ENCODE assay signal across 10 mouse cellular contexts in the genomic region with DNA sequence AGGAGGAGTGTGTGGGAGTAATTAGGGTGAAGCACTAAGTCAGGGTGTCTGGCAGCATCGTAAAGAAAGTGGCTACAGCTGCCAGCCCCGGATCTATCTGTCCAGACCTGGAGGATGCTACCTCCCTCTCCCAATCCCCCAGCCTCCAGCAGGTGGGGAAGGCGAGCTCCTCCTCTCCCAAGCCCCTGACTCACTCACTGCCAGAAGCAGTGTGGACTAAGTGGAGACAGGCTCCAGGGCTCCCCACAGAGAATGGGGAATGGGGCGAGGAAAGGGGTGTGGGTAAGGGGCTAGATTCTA. TPM values are rescaled to one million over a fixed set of nuclear protein-coding genes. Genes with fewer than 3 reads are reported as not detected.
DNase-seq lines count a peak whose midpoint lies in the region; ATAC-seq lines count a peak whose summit lies in the region.
"Had no signal": no experiment of that assay in that cellular context is flagged by ENCODE, and none has a peak within 500 bp of the region (broad histone marks: within the 10 kb centered on the region; RNA-seq: fewer than 3 reads in every experiment).

No protein-coding gene starts in this region.

- H3K9me3 ChIP-seq in kidney, embryonic 15.5 days (replicated peaks) = no peaks in the 10 kb centered on the region
- no peaks in the 10 kb centered on the region for H3K9me3 ChIP-seq in forebrain, embryonic 12.5 days
- no peaks in the 10 kb centered on the region for H3K9me3 ChIP-seq in limb, embryonic 12.5 days
- H3K9me3 ChIP-seq in neural tube, embryonic 15.5 days (replicated peaks) = no peaks in the 10 kb centered on the region

- peak overlapping the region; percentile 55; the same call in 1 of the 2 replicates for H3K9ac ChIP-seq in kidney, embryonic 15.5 days
- H3K9ac ChIP-seq in forebrain, embryonic 12.5 days = peak overlapping the region; percentile 80
- H3K9ac ChIP-seq in limb, embryonic 12.5 days (replicated peaks) = peak overlapping the region; percentile 65
- H3K9ac ChIP-seq in neural tube, embryonic 15.5 days (replicated peaks) = peak overlapping the region; percentile 65

- peak overlapping the region; percentile 84 for H3K27ac ChIP-seq in kidney, embryonic 15.5 days
- peak overlapping the region; percentile 82 for H3K27ac ChIP-seq in forebrain, embryonic 12.5 days
- no peak overlapping the region for H3K27ac ChIP-seq in limb, embryonic 12.5 days
- H3K27ac ChIP-seq in neural tube, embryonic 15.5 days (replicated peaks) = peak overlapping the region; percentile 60

- ATAC-seq in kidney, embryonic 15.5 days (replicated peaks; ENCODE audit: low FRiP score) = peak; percentile 12
- no peak for ATAC-seq in forebrain, embryonic 12.5 days (ENCODE audit: low FRiP score)
- no peak for ATAC-seq in limb, embryonic 12.5 days (ENCODE audit: insufficient number of reproducible peaks, insufficient read depth, low FRiP score, low TSS enrichment, low read depth)
- no peak for ATAC-seq in neural tube, embryonic 15.5 days (ENCODE audit: low FRiP score)

- no peak for DNase-seq in kidney, adult 8-10 months
- DNase-seq in ovary, postnatal 14 days (ENCODE audit: low spot score) = no peak
- DNase-seq in natural killer cell, adult 2 months (ENCODE audit: low spot score in 2 of 2) = no peak
- DNase-seq in lung, postnatal 36 days = no peak
- DNase-seq: lung, postnatal 14 days; right cerebral cortex, postnatal 14 days had no signal

- peaks cover 55% of the 10 kb centered on the region for H3K4me1 ChIP-seq in kidney, embryonic 15.5 days
- H3K4me1 ChIP-seq in forebrain, embryonic 12.5 days = peaks cover 62% of the 10 kb centered on the region
- peaks cover 48% of the 10 kb centered on the region for H3K4me1 ChIP-seq in limb, embryonic 12.5 days (replicated peaks)
- peaks cover 68% of the 10 kb centered on the region for H3K4me1 ChIP-seq in neural tube, embryonic 15.5 days

- no peaks in the 10 kb centered on the region for H3K27me3 ChIP-seq in kidney, embryonic 15.5 days
- peaks cover 13% of the 10 kb centered on the region; the same call in 1 of the 2 replicates for H3K27me3 ChIP-seq in forebrain, embryonic 12.5 days
- H3K27me3 ChIP-seq in limb, embryonic 12.5 days = no peaks in the 10 kb centered on the region
- H3K27me3 ChIP-seq in neural tube, embryonic 15.5 days (replicated peaks) = no peaks in the 10 kb centered on the region

- peak overlapping the region; percentile 83 for H3K4me2 ChIP-seq in kidney, embryonic 15.5 days
- peak overlapping the region; percentile 91 for H3K4me2 ChIP-seq in forebrain, embryonic 12.5 days
- H3K4me2 ChIP-seq in limb, embryonic 12.5 days = peak overlapping the region; percentile 79
- peak overlapping the region; percentile 86 for H3K4me2 ChIP-seq in neural tube, embryonic 15.5 days

- peak overlapping the region; percentile 71 for H3K4me3 ChIP-seq in kidney, embryonic 15.5 days (replicated peaks)
- peak overlapping the region; percentile 61 for H3K4me3 ChIP-seq in forebrain, embryonic 12.5 days (replicated peaks)
- H3K4me3 ChIP-seq in limb, embryonic 12.5 days (replicated peaks) = peak overlapping the region; percentile 66
- H3K4me3 ChIP-seq in neural tube, embryonic 15.5 days (replicated peaks) = peak overlapping the region; percentile 69

- H3K36me3 ChIP-seq in kidney, embryonic 15.5 days = peaks cover 21% of the 10 kb centered on the region
- H3K36me3 ChIP-seq in forebrain, embryonic 12.5 days (replicated peaks) = peaks cover 15% of the 10 kb centered on the region; the same call in 1 of the 2 replicates
- peaks cover 30% of the 10 kb centered on the region for H3K36me3 ChIP-seq in limb, embryonic 12.5 days
- no peaks in the 10 kb centered on the region for H3K36me3 ChIP-seq in neural tube, embryonic 15.5 days

- 24% methylated on average over 4 of the region's 4 CpGs for WGBS in kidney, embryonic 15.5 days
- 8% methylated on average over 4 of the region's 4 CpGs for WGBS in forebrain, embryonic 12.5 days
- WGBS in limb, embryonic 12.5 days = 7% methylated on average over 4 of the region's 4 CpGs
- 13% methylated on average over 4 of the region's 4 CpGs for WGBS in neural tube, embryonic 15.5 days

RNA-seq across cellular contexts. Expression of gene Igsf9, which starts 1.7 kb away (rescaled TPM):
- 45.0 and 46.0 TPM in 2 replicates for polyA plus RNA-seq in kidney, embryonic 15.5 days (2015; fragmentation: Nextera tagmentation; extraction: Ambion mirVana)
- polyA plus RNA-seq in forebrain, embryonic 12.5 days (2016; fragmentation: Nextera tagmentation; extraction: Ambion mirVana) = 102 TPM in 2 replicates
- 69.7 and 70.5 TPM in 2 replicates for polyA plus RNA-seq in limb, embryonic 12.5 days (2016; fragmentation: Nextera tagmentation; extraction: Ambion mirVana)
- polyA plus RNA-seq in neural tube, embryonic 15.5 days (2015; fragmentation: Nextera tagmentation; extraction: Ambion mirVana) = 38.9 TPM in 2 replicates

RNA-seq across cellular contexts. Expression of gene Slamf9, which starts 8.2 kb away (rescaled TPM):
- polyA plus RNA-seq in kidney, embryonic 15.5 days (2015; fragmentation: Nextera tagmentation; extraction: Ambion mirVana) = 0.73 and 1.1 TPM in 2 replicates
- polyA plus RNA-seq in forebrain, embryonic 12.5 days (2016; fragmentation: Nextera tagmentation; extraction: Ambion mirVana) = 0.15 TPM in 1 of 2 replicates, not detected in the other
- polyA plus RNA-seq in limb, embryonic 12.5 days (2016; fragmentation: Nextera tagmentation; extraction: Ambion mirVana) = 0.21 TPM in 1 of 2 replicates, not detected in the other
- 0.36 and 0.38 TPM in 2 replicates for polyA plus RNA-seq in neural tube, embryonic 15.5 days (2015; fragmentation: Nextera tagmentation; extraction: Ambion mirVana)

RNA-seq across cellular contexts. Expression of gene Tagln2, which starts 16.5 kb away (rescaled TPM):
- polyA plus RNA-seq in kidney, embryonic 15.5 days (2015; fragmentation: Nextera tagmentation; extraction: Ambion mirVana) = 246 and 251 TPM in 2 replicates
- polyA plus RNA-seq in forebrain, embryonic 12.5 days (2016; fragmentation: Nextera tagmentation; extraction: Ambion mirVana) = 40.0 and 45.7 TPM in 2 replicates
- polyA plus RNA-seq in limb, embryonic 12.5 days (2016; fragmentation: Nextera tagmentation; extraction: Ambion mirVana) = 66.4 and 74.9 TPM in 2 replicates
- polyA plus RNA-seq in neural tube, embryonic 15.5 days (2015; fragmentation: Nextera tagmentation; extraction: Ambion mirVana) = 140 and 198 TPM in 2 replicates

RNA-seq across cellular contexts. Expression of gene Cfap45, which starts 37.3 kb away (rescaled TPM):
- polyA plus RNA-seq in kidney, embryonic 15.5 days (2015; fragmentation: Nextera tagmentation; extraction: Ambion mirVana) = 1.4 and 2.2 TPM in 2 replicates
- 1.2 and 2.6 TPM in 2 replicates for polyA plus RNA-seq in forebrain, embryonic 12.5 days (2016; fragmentation: Nextera tagmentation; extraction: Ambion mirVana)
- polyA plus RNA-seq in limb, embryonic 12.5 days (2016; fragmentation: Nextera tagmentation; extraction: Ambion mirVana) = 1.1 and 1.2 TPM in 2 replicates
- polyA plus RNA-seq in neural tube, embryonic 15.5 days (2015; fragmentation: Nextera tagmentation; extraction: Ambion mirVana) = 3.8 and 4.3 TPM in 2 replicates
